Mouse (Mus musculus) MEL (cell line): Measurements from ENCODE around the gene Ranbp10. TPM values are rescaled to one million over a fixed set of nuclear protein-coding genes. Genes with fewer than 3 reads are reported as not detected.

Experiments
- DNase-seq: peaks from one replicate; pipeline ENCODE4 v3.0.0; 2011; ENCODE audit warnings: low read depth, low spot score
- H3K27ac ChIP-seq: 2 replicates; pipeline ENCODE4 v1.5.1; 2012; ENCODE audit warnings: low read depth, mild to moderate bottlenecking, control low read depth, low read length, moderate library complexity; ENCODE audit not compliant: control insufficient read depth
- H3K27me3 ChIP-seq, 2 experiments: fragments of 150-350 bp in 1 of 2; sonication (generic) in 1 of 2; 2 replicates each; pipeline ENCODE4 v1.6.1; 2012; ENCODE audit warnings: low read length in 2 of 2, mild to moderate bottlenecking in 2 of 2, improper control_type of control experiment in 1 of 2, moderate library complexity in 1 of 2; ENCODE audit not compliant: insufficient read depth in 2 of 2, control insufficient read depth in 1 of 2
- H3K36me3 ChIP-seq, 2 experiments: 2 replicates each; pipeline ENCODE4 v1.6.1; 2012 to 2014; ENCODE audit warnings: low read length in 2 of 2, improper control_type of control experiment in 1 of 2, inconsistent platforms in 1 of 2, mild to moderate bottlenecking in 1 of 2; ENCODE audit not compliant: insufficient read depth in 2 of 2, control insufficient read depth in 1 of 2
- H3K4me1 ChIP-seq, 2 experiments: fragments of 150-350 bp in 1 of 2; sonication (generic) in 1 of 2; 2 replicates each; pipeline ENCODE4 v1.6.1; 2012; ENCODE audit warnings: low read length in 2 of 2, improper control_type of control experiment in 1 of 2, mild to moderate bottlenecking in 1 of 2; ENCODE audit not compliant: insufficient read depth in 2 of 2, control insufficient read depth in 1 of 2
- H3K4me3 ChIP-seq, 2 experiments: fragments of 150-350 bp in 1 of 2; sonication (generic) in 1 of 2; 2 replicates each; pipeline ENCODE4 v1.5.1; 2012; ENCODE audit warnings: low read depth in 2 of 2, low read length in 2 of 2, mild to moderate bottlenecking in 2 of 2, moderate library complexity in 2 of 2, control low read depth in 1 of 2, improper control_type of control experiment in 1 of 2; ENCODE audit not compliant: control insufficient read depth in 1 of 2, insufficient read depth in 1 of 2
- H3K79me2 ChIP-seq: 2 replicates; pipeline ENCODE4 v1.6.1; 2012; ENCODE audit warnings: mild to moderate bottlenecking, low read length, moderate library complexity; ENCODE audit not compliant: control insufficient read depth, poor library complexity, insufficient read depth
- H3K9ac ChIP-seq: 2 replicates; pipeline ENCODE4 v1.6.1; 2012; ENCODE audit warnings: low read depth, mild to moderate bottlenecking, control low read depth, low read length, moderate library complexity; ENCODE audit not compliant: control insufficient read depth, poor library complexity, severe bottlenecking
- H3K9me3 ChIP-seq: fragments of 150-350 bp; sonication (generic); replicated peaks from 2 replicates; pipeline ENCODE4 v1.6.1; 2012; ENCODE audit warnings: mild to moderate bottlenecking, low read length, improper control_type of control experiment, moderate library complexity; ENCODE audit not compliant: insufficient read depth
- BHLHE40 ChIP-seq: IDR thresholded peaks from 2 replicates; pipeline ENCODE4 v1.6.1; 2012; ENCODE audit warnings: low read depth, mild to moderate bottlenecking, inconsistent platforms, low read length, improper control_type of control experiment, borderline replicate concordance
- CHD1 ChIP-seq: IDR thresholded peaks from 2 replicates; pipeline ENCODE4 v1.6.1; 2012; ENCODE audit warnings: low read depth, mild to moderate bottlenecking, inconsistent platforms, low read length, improper control_type of control experiment
- CTCF ChIP-seq, 3 experiments: IDR thresholded peaks in 2 of 3; conservative IDR thresholded peaks in 1 of 3; 2 replicates each; pipeline ENCODE4 v1.5.1; 2011 to 2012; ENCODE audit warnings: low read length in 3 of 3, low read depth in 2 of 3, mild to moderate bottlenecking in 2 of 3, improper control_type of control experiment in 1 of 3, inconsistent platforms in 1 of 3, mixed read lengths in 1 of 3, moderate library complexity in 1 of 3; ENCODE audit not compliant: control insufficient read depth in 1 of 3, insufficient read depth in 1 of 3, poor library complexity in 1 of 3, severe bottlenecking in 1 of 3
- E2F4 ChIP-seq: IDR thresholded peaks from 2 replicates; pipeline ENCODE4 v1.6.1; 2011; ENCODE audit warnings: low read depth, low read length, improper control_type of control experiment, borderline replicate concordance
- ELF1 ChIP-seq: IDR thresholded peaks from 2 replicates; pipeline ENCODE4 v1.6.1; 2014; ENCODE audit warnings: low read depth, mild to moderate bottlenecking, inconsistent platforms, low read length, improper control_type of control experiment, moderate library complexity
- EP300 ChIP-seq, 2 experiments: IDR thresholded peaks; 2 replicates each; pipeline ENCODE4 v1.6.1; 2011; ENCODE audit warnings: improper control_type of control experiment in 2 of 2, low read length in 2 of 2, low read depth in 1 of 2, mild to moderate bottlenecking in 1 of 2
- ETS1 ChIP-seq: IDR thresholded peaks from 2 replicates; pipeline ENCODE4 v1.6.1; 2012; ENCODE audit warnings: low read depth, mild to moderate bottlenecking, inconsistent platforms, low read length, improper control_type of control experiment, moderate library complexity
- GABPA ChIP-seq: IDR thresholded peaks from 2 replicates; pipeline ENCODE4 v1.6.1; 2012; ENCODE audit warnings: low read depth, mild to moderate bottlenecking, inconsistent platforms, low read length, improper control_type of control experiment, moderate library complexity
- GATA1 ChIP-seq: IDR thresholded peaks from 2 replicates; pipeline ENCODE4 v1.6.1; 2011; ENCODE audit warnings: low read depth, low read length, improper control_type of control experiment
- JUND ChIP-seq: IDR thresholded peaks from 2 replicates; pipeline ENCODE4 v1.6.1; 2011; ENCODE audit warnings: low read depth, mild to moderate bottlenecking, improper control_type of control experiment, low read length
- KAT2A ChIP-seq: conservative IDR thresholded peaks from 2 replicates; pipeline ENCODE4 v1.6.1; 2012; ENCODE audit warnings: low read depth, low read length, improper control_type of control experiment, inconsistent platforms
- MAFK ChIP-seq: IDR thresholded peaks from 2 replicates; pipeline ENCODE4 v1.6.1; 2011; ENCODE audit warnings: low read depth, mild to moderate bottlenecking, low read length, improper control_type of control experiment, borderline replicate concordance
- MAZ ChIP-seq: IDR thresholded peaks from 2 replicates; pipeline ENCODE4 v1.6.1; 2012; ENCODE audit warnings: low read depth, mild to moderate bottlenecking, inconsistent platforms, low read length, improper control_type of control experiment
- MEF2A ChIP-seq: IDR thresholded peaks from 2 replicates; pipeline ENCODE4 v1.6.1; 2014; ENCODE audit warnings: low read depth, mild to moderate bottlenecking, inconsistent platforms, low read length, improper control_type of control experiment; ENCODE audit not compliant: poor library complexity, insufficient replicate concordance, severe bottlenecking; ENCODE audit errors: extremely low read depth
- MXI1 ChIP-seq: IDR thresholded peaks from 2 replicates; pipeline ENCODE4 v1.6.1; 2011; ENCODE audit warnings: mild to moderate bottlenecking, low read depth, low read length, improper control_type of control experiment
- MYB ChIP-seq: IDR thresholded peaks from 2 replicates; pipeline ENCODE4 v1.6.1; 2011; ENCODE audit warnings: mild to moderate bottlenecking, low read depth, low read length, improper control_type of control experiment
- NELFE ChIP-seq: IDR thresholded peaks from 2 replicates; pipeline ENCODE4 v1.6.1; 2011; ENCODE audit warnings: low read depth, low read length, improper control_type of control experiment
- POLR2A ChIP-seq, 2 experiments: IDR thresholded peaks; 2 replicates each; pipeline ENCODE4 v1.6.1; 2011 to 2012; ENCODE audit warnings: low read length in 2 of 2, mild to moderate bottlenecking in 2 of 2, control low read depth in 1 of 2, improper control_type of control experiment in 1 of 2, low read depth in 1 of 2, moderate library complexity in 1 of 2; ENCODE audit not compliant: control insufficient read depth in 1 of 2, insufficient read depth in 1 of 2, poor library complexity in 1 of 2
- RCOR1 ChIP-seq: IDR thresholded peaks from 2 replicates; pipeline ENCODE4 v1.6.1; 2012; ENCODE audit warnings: low read depth, mild to moderate bottlenecking, inconsistent platforms, low read length, improper control_type of control experiment
- SIN3A ChIP-seq: IDR thresholded peaks from 2 replicates; pipeline ENCODE4 v1.6.1; 2012; ENCODE audit warnings: low read length, improper control_type of control experiment, inconsistent platforms
- SMC3 ChIP-seq: IDR thresholded peaks from 2 replicates; pipeline ENCODE4 v1.6.1; 2011; ENCODE audit warnings: low read depth, low read length, improper control_type of control experiment
- TAL1 ChIP-seq: IDR thresholded peaks from 2 replicates; pipeline ENCODE4 v1.6.1; 2012; ENCODE audit warnings: mild to moderate bottlenecking, inconsistent platforms, low read length, moderate library complexity, mixed read lengths
- TBP ChIP-seq: IDR thresholded peaks from 2 replicates; pipeline ENCODE4 v1.8.0; 2011; ENCODE audit warnings: low read depth, low read length, improper control_type of control experiment
- TCF12 ChIP-seq: IDR thresholded peaks from 2 replicates; pipeline ENCODE4 v1.6.1; 2014; ENCODE audit warnings: low read depth, mild to moderate bottlenecking, inconsistent platforms, low read length, improper control_type of control experiment, moderate library complexity
- USF1 ChIP-seq: IDR thresholded peaks from 2 replicates; pipeline ENCODE4 v1.6.1; 2014; ENCODE audit warnings: low read depth, mild to moderate bottlenecking, inconsistent platforms, low read length, improper control_type of control experiment, moderate library complexity
- USF2 ChIP-seq, 2 experiments: IDR thresholded peaks; 2 replicates each; pipeline ENCODE4 v1.6.1; 2011 to 2012; ENCODE audit warnings: improper control_type of control experiment in 2 of 2, low read length in 2 of 2, borderline replicate concordance in 1 of 2, inconsistent platforms in 1 of 2, low read depth in 1 of 2, mild to moderate bottlenecking in 1 of 2; ENCODE audit not compliant: insufficient read depth in 1 of 2
- ZC3H11A ChIP-seq: IDR thresholded peaks from 2 replicates; pipeline ENCODE4 v1.6.1; 2012; ENCODE audit warnings: low read depth, mild to moderate bottlenecking, inconsistent platforms, low read length, improper control_type of control experiment
- ZKSCAN1 ChIP-seq: IDR thresholded peaks from 2 replicates; pipeline ENCODE4 v1.6.1; 2012; ENCODE audit warnings: low read depth, mild to moderate bottlenecking, inconsistent platforms, low read length, improper control_type of control experiment, moderate library complexity
- ZMIZ1 ChIP-seq: IDR thresholded peaks from 2 replicates; pipeline ENCODE4 v1.6.1; 2012; ENCODE audit warnings: low read depth, mild to moderate bottlenecking, inconsistent platforms, low read length, improper control_type of control experiment, moderate library complexity
- polyA plus RNA-seq, 2 experiments: library from polyadenylated mRNA; stranded (reverse) in 1 of 2; unstranded in 1 of 2; fragments of >175 nt in 1 of 2; fragments of >200 nt in 1 of 2; gene quantifications; 2 replicates each; pipeline versions ENCODE4 v1.2.1 to v1.2.4; 2012; ENCODE audit warnings: low replicate concordance in 2 of 2, low read depth in 1 of 2; ENCODE audit not compliant: insufficient read length in 2 of 2, insufficient read depth in 1 of 2, missing spikeins in 1 of 2
- total RNA-seq: library from RNA; depleted of rRNA; stranded (reverse); fragments of 300-350 nt; gene quantifications from 2 replicates; pipeline ENCODE4 v1.2.3, GENCODE M21; 2012

Gene Ranbp10
- total and polyA plus RNA-seq, 3 experiments = 7.4 to 22.1 TPM; not detected in 1

DNA sequence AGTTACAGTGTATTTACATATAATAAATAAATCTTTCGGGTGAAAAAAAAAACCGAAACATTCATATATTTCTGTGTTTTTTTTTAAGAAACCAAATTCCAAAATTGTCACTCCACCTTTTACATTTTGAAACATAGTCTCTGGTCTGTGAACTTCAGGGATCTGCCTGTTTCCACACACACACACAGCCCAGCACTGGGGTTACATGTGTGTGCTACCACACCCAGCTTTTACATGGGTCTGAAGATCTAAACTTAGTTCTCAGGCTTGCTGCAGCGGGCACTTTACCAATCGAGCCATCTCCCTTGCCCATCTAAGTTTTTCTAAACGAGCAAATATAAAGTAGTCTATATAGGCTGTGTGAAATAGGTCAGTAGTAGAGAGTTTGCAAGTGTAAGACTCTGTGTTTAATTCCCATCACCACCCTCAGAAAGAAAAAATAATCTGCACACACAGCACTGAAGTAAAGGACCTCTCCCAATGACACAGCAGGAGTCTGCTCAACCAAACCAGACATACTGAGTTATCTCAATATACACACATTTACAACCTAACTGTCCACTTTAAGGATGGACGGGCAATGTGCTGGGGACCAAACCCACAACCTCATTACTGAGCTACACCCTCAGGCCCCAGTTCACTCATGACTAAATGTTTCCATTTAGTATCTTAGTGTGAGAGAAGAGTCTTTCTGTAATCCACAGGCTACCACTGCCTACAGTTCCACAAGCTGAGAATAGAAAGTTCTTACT, 25.8 kb downstream of the Ranbp10 start (continued):
- TF ChIP-seq ZC3H11A = no peak
- no peak for TF ChIP-seq CTCF (IDR thresholded peaks at IDR 0.05 in 2 of 3, conservative IDR thresholded peaks at IDR 0.05 in 1 of 3; ENCODE audit: control insufficient read depth in 1 of 3, insufficient read depth in 1 of 3, low read depth in 2 of 3, low read length in 3 of 3, poor library complexity in 1 of 3, severe bottlenecking in 1 of 3)
- TF ChIP-seq MAFK = no peak
- TF ChIP-seq E2F4 = no peak
- TF ChIP-seq SMC3 = no peak
- TF ChIP-seq SIN3A = peak; percentile 54
- no peak for TF ChIP-seq USF2 (IDR thresholded peaks at IDR 0.05; ENCODE audit: borderline replicate concordance in 1 of 2, insufficient read depth in 1 of 2, low read depth in 1 of 2, low read length in 2 of 2)
- no peak for TF ChIP-seq KAT2A
- TF ChIP-seq TCF12 = peak; percentile 69
- no peak for TF ChIP-seq JUND
- no peak for TF ChIP-seq GABPA
- TF ChIP-seq, all 39 proteins: peak for 9

DNA sequence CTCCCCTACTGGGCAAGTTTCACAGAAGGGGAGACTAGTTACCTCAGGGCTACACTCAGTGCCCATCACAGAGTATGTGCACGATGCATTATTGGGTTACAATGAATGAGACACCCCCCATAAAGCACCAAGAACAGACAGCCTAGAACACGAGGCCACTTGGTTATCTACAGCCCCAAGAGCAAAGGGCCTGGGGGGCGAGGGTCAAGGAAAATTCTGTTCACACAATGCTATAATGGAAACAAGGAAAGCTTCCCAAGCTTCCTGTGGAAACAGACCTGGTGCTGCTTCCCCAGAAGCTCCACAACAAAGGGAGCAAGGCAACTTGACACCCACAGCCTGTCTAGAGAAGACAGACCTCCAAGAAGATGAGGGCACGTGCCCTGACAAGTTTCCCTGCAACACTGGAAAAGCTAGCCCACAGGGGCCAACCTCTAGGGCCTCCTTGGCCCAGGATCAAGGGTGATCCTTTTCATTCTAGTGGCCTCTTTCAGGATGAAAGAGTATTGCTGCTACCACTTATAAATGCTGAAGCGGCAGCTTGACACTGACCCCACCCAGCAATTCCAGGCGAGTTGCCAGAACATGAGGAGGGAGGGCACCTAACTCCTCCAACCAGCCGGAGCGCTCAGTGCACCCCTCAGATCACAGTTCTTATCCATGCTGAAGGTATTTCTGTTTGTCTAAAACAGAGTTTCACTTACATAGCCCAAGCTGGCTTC, 27.9 kb downstream of the Ranbp10 start:
- H3K9ac ChIP-seq = peak overlapping the region; percentile 36
- TF ChIP-seq POLR2A (IDR thresholded peaks at IDR 0.05; ENCODE audit: control insufficient read depth in 1 of 2, insufficient read depth in 1 of 2, low read depth in 1 of 2, low read length in 2 of 2, poor library complexity in 1 of 2) (peak in 1 of 2 experiments; percentile 17; a peak in 1 of 4 replicates), NELFE (no peak), JUND (no peak), ZC3H11A (no peak), TAL1 (peak; percentile 39), MAZ (peak; percentile 93; the same call in 1 of the 2 replicates), ETS1 (peak; percentile 64), ZMIZ1 (no peak), ZKSCAN1 (no peak), KAT2A (no peak), MYB (no peak), CTCF (IDR thresholded peaks at IDR 0.05 in 2 of 3, conservative IDR thresholded peaks at IDR 0.05 in 1 of 3; ENCODE audit: control insufficient read depth in 1 of 3, insufficient read depth in 1 of 3, low read depth in 2 of 3, low read length in 3 of 3, poor library complexity in 1 of 3, severe bottlenecking in 1 of 3) (no peak), SMC3 (no peak), ELF1 (no peak), BHLHE40 (0 out of 2 replicates have a peak, but pooled peaks have one; percentile 22), MAFK (no peak), SIN3A (peak; percentile 59), CHD1 (no peak), GABPA (no peak), MEF2A (no peak), MXI1 (peak; percentile 61; the same call in 1 of the 2 replicates), RCOR1 (peak; percentile 39; the same call in 1 of the 2 replicates), USF1 (peak; percentile 23; the same call in 1 of the 2 replicates), TCF12 (no peak), GATA1 (no peak), TBP (peak; percentile 33; the same call in 1 of the 2 replicates), EP300 (IDR thresholded peaks at IDR 0.05; ENCODE audit: low read depth in 1 of 2, low read length in 2 of 2) (peak; percentile 54 to 61)
- TF ChIP-seq, all 39 proteins: peak for 11
- H3K9me3 ChIP-seq = no peaks in the 10 kb centered on the region
- H3K36me3 ChIP-seq = peaks cover 0 to 36% of the 10 kb centered on the region in 2 experiments; a peak in 2 of 4 replicates
- H3K27ac ChIP-seq = peak overlapping the region; percentile 84
- no peak overlapping the region for H3K4me3 ChIP-seq
- H3K27me3 ChIP-seq = no peaks in the 10 kb centered on the region
- no peaks in the 10 kb centered on the region for H3K79me2 ChIP-seq
- DNase-seq = peak; percentile 96
- H3K4me1 ChIP-seq = peaks cover 24 to 38% of the 10 kb centered on the region in 2 experiments
